Mouse (Mus musculus) embryonic fibroblast, embryonic 13.5 days (primary cell): ENCODE data around the gene Pde5a.

ENCODE experiments used
- CTCF ChIP-seq: IDR thresholded peaks from 2 replicates; pipeline ENCODE4 v1.5.1; 2011; ENCODE audit warnings: mild to moderate bottlenecking, control low read depth, low read length, moderate library complexity, borderline replicate concordance; ENCODE audit not compliant: insufficient read depth
- POLR2A ChIP-seq: IDR thresholded peaks from 2 replicates; pipeline ENCODE4 v1.6.1; 2011; ENCODE audit warnings: low read depth, mild to moderate bottlenecking, control low read depth, low read length, moderate library complexity

DNA sequence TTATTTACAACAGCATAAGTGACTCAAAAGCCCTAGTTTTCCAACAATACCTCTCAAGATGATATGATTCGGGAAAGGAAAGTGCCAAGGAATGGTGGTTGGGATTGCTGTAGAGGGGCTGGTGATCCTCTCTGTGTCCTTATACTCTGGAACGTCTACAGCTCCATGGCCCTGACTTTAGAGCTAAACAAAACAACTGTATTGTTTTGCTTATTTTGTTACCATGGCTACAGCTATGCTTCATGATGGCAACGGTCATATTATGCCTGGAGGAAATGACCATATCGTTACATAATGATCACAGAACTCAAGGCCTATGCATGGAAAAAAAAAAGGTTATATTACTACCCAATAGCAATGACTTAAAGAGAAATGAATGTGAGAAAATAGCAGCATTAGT lies 32.1 kb upstream of the Pde5a start:
- TF ChIP-seq CTCF (no peak), POLR2A (no peak)
